Mouse (Mus musculus) retina, embryonic 14.5 days (tissue): Measurements from ENCODE around the gene H60b.
"Not testable (repeated sequence)": the region's sequence is repeated elsewhere in the genome, so short reads cannot be mapped to it uniquely, and the experiment has no call there.

Experiments
- DNase-seq: peaks from one replicate; pipeline ENCODE4 v3.0.0-alpha.2; 2015; ENCODE audit warnings: low spot score

The H60b gene

GRCm38 (mm10) chr10:22274445-22275057, 116.2 kb downstream of the H60b start:
- peak; percentile 13 for DNase-seq

- not testable (repeated sequence) for DNase-seq
Observed at GRCm38 (mm10) chr10:22278468-22278867, 120.1 kb downstream of the H60b start.

- DNase-seq = no peak
Observed at GRCm38 (mm10) chr10:22282816-22283215, 124.4 kb downstream of the H60b start.

GRCm38 (mm10) chr10:22295676-22296075, 137.3 kb downstream of the H60b start:
- no peak for DNase-seq

GRCm38 (mm10) chr10:22297033-22297762, 138.8 kb downstream of the H60b start:
- DNase-seq = no peak

GRCm38 (mm10) chr10:22297766-22298461, 139.5 kb downstream of the H60b start:
- no peak for DNase-seq

- DNase-seq = no peak
Observed at GRCm38 (mm10) chr10:22299324-22299723, 140.9 kb downstream of the H60b start.

- DNase-seq = no peak
Observed at GRCm38 (mm10) chr10:22301641-22302040, 143.3 kb downstream of the H60b start.

GRCm38 (mm10) chr10:22302344-22303057, 144.1 kb downstream of the H60b start:
- DNase-seq = no peak

GRCm38 (mm10) chr10:22303736-22304135, 145.3 kb downstream of the H60b start:
- no peak for DNase-seq

- no peak for DNase-seq
Observed at GRCm38 (mm10) chr10:22305801-22306200, 147.4 kb downstream of the H60b start.

GRCm38 (mm10) chr10:22306452-22306851, 148.1 kb downstream of the H60b start:
- DNase-seq = no peak

- DNase-seq = no peak
Observed at GRCm38 (mm10) chr10:22308221-22308620, 149.8 kb downstream of the H60b start.

- no peak for DNase-seq
Observed at GRCm38 (mm10) chr10:22322858-22323257, 164.5 kb downstream of the H60b start.
